Mouse (Mus musculus) myocyte (in vitro differentiated cells): ENCODE results near the gene Smim24. TPM values are rescaled to one million over a fixed set of nuclear protein-coding genes. Genes with fewer than 3 reads are reported as not detected.

Experiments used
- H3K27me3 ChIP-seq: one replicate; pipeline ENCODE4 v1.6.1; 2011; ENCODE audit not compliant: control insufficient read depth, insufficient read depth, insufficient read length
- H3K36me3 ChIP-seq: one replicate; pipeline ENCODE4 v1.6.1; 2011; ENCODE audit not compliant: control insufficient read depth, insufficient read depth
- H3K4me2 ChIP-seq: one replicate; pipeline ENCODE4 v1.6.1; 2011; ENCODE audit warnings: low read depth, control low read depth
- H3K4me3 ChIP-seq: one replicate; pipeline ENCODE4 v1.5.1; 2011; ENCODE audit warnings: mild to moderate bottlenecking, control low read depth, moderate library complexity
- H3K79me2 ChIP-seq: one replicate; pipeline ENCODE4 v1.6.1; 2011; ENCODE audit not compliant: control insufficient read depth, insufficient read depth
- H3ac ChIP-seq: one replicate; pipeline ENCODE4 v1.6.1; 2011; ENCODE audit not compliant: control insufficient read depth, insufficient read length
- CEBPB ChIP-seq: IDR thresholded peaks from 2 replicates; pipeline ENCODE4 v1.6.1; 2011; ENCODE audit warnings: mild to moderate bottlenecking, moderate library complexity; ENCODE audit not compliant: poor library complexity, insufficient read depth, severe bottlenecking
- E2F4 ChIP-seq: IDR thresholded peaks from one replicate; pipeline ENCODE4 v1.6.1; 2011; ENCODE audit warnings: mild to moderate bottlenecking, control low read depth, moderate library complexity; ENCODE audit not compliant: insufficient read depth
- MAX ChIP-seq: IDR thresholded peaks from one replicate; pipeline ENCODE4 v1.6.1; 2011; ENCODE audit warnings: low read depth, mild to moderate bottlenecking, control low read depth
- MYOD1 ChIP-seq, 3 experiments: IDR thresholded peaks; one replicate each; pipeline ENCODE4 v1.6.1; 2011; ENCODE audit warnings: control low read depth in 2 of 3, low read depth in 2 of 3, mild to moderate bottlenecking in 2 of 3, moderate library complexity in 1 of 3; ENCODE audit not compliant: insufficient read length in 2 of 3, control insufficient read depth in 1 of 3
- MYOG ChIP-seq, 3 experiments: IDR thresholded peaks; one replicate each; pipeline ENCODE4 v1.6.1; 2011; ENCODE audit warnings: control low read depth in 2 of 3, low read depth in 2 of 3, mild to moderate bottlenecking in 2 of 3; ENCODE audit not compliant: insufficient read length in 2 of 3, control insufficient read depth in 1 of 3, insufficient read depth in 1 of 3
- POLR2A ChIP-seq: IDR thresholded peaks from one replicate; pipeline ENCODE4 v1.6.1; 2011; ENCODE audit warnings: low read depth, mild to moderate bottlenecking, control low read depth, moderate library complexity; ENCODE audit not compliant: insufficient read length
- POLR2AphosphoS2 ChIP-seq: IDR thresholded peaks from one replicate; pipeline ENCODE4 v1.6.1; 2011; ENCODE audit warnings: low read depth, control low read depth; ENCODE audit not compliant: insufficient read length
- REST ChIP-seq: IDR thresholded peaks from one replicate; pipeline ENCODE4 v1.6.1; 2011; ENCODE audit warnings: mild to moderate bottlenecking, control low read depth, moderate library complexity; ENCODE audit not compliant: insufficient read depth, insufficient read length
- SRF ChIP-seq: IDR thresholded peaks from one replicate; pipeline ENCODE4 v1.6.1; 2011; ENCODE audit warnings: low read depth; ENCODE audit not compliant: control insufficient read depth, insufficient read length
- TCF12 ChIP-seq: IDR thresholded peaks from one replicate; pipeline ENCODE4 v1.6.1; 2011; ENCODE audit warnings: mild to moderate bottlenecking, control low read depth; ENCODE audit not compliant: poor library complexity, insufficient read depth, severe bottlenecking
- TCF3 ChIP-seq: IDR thresholded peaks from one replicate; pipeline ENCODE4 v1.6.1; 2011; ENCODE audit warnings: low read depth, control low read depth; ENCODE audit not compliant: insufficient read length
- USF1 ChIP-seq: IDR thresholded peaks from one replicate; pipeline ENCODE4 v1.6.1; 2011; ENCODE audit warnings: low read depth, mild to moderate bottlenecking, control low read depth, moderate library complexity
- polyA plus RNA-seq: library from polyadenylated mRNA; unstranded; fragments of >200 nt; fragmentation: generic; extraction: Trizol; gene quantifications from one replicate; pipeline ENCODE4 v1.2.1, GENCODE M21; 2012; ENCODE audit warnings: missing spikeins

Smim24 gene
- polyA plus RNA-seq, 1 experiment = 0.30 TPM

DNA sequence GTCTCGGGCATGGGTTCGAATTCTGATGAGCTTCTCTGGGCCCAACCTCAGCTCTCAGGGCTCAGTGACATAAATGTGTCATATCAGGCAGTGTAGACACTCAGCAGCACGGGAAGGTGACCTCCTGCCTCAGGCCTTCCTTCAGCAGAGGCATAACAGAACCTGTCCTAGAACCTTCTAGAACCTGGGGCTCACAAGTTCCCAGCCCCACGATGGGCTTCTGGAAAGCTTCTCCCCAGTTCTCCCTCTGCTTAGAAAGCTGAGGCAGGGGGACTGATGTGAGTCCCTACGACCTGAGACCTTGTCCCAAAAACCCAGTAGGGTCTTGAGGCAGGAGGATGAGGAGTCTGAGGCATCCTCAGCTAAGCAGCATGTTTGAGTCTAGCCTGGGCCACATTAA is 22.3 kb downstream of the Smim24 start:
- Histone ChIP-seq H3K4me3 (no peak overlapping the region), H3K36me3 (peaks cover 5% of the 10 kb centered on the region), H3K4me2 (peak overlapping the region; percentile 61), H3K79me2 (peaks cover 65% of the 10 kb centered on the region), H3ac (no peak overlapping the region), H3K27me3 (no peaks in the 10 kb centered on the region)
- TF ChIP-seq CEBPB (no peak), SRF (no peak), TCF3 (no peak), MYOG (IDR thresholded peaks at IDR 0.05; ENCODE audit: control insufficient read depth in 1 of 3, insufficient read depth in 1 of 3, insufficient read length in 2 of 3, low read depth in 2 of 3) (no peak), TCF12 (no peak), E2F4 (no peak), MAX (no peak), POLR2A (no peak), REST (no peak), MYOD1 (IDR thresholded peaks at IDR 0.05; ENCODE audit: control insufficient read depth in 1 of 3, insufficient read length in 2 of 3, low read depth in 2 of 3) (no peak), USF1 (no peak), POLR2AphosphoS2 (no peak)

DNA sequence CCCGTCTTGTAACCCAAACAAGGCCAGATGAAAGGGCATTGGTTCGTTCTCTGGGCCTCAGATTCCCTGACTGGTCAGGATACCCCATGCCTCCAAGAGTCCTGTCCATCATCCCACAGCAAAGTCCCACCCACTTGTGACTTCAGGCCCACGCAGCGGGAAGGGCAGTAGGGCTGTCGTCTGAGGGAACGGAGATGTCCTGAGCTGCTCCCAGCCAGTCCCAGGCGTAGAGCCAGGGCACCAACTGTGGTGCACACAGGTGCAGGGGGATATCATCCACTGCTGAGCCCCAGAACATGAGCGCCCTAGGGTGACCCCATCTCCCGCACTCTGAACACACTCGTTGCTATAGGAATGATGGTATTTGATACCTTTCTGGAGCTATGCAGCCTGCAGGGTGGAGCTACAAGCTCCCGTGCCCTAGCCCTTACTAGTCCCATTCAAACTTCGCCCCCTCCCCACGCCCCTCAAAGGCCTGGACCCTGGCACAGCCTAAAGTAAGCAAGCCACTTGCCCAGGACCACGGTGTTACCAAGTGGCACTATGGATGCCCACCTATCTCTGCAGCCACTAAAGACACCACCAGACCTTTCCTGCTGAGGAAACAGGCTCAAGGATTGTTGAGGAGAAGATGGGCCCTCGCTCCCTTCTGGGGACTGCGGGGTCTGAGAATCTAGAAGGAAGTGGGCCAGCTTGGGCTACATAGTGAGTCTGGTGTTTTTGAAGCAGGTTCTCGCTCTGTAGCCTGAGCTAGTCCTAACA is 22.9 kb downstream of the Smim24 start:
- H3K4me3 ChIP-seq = no peak overlapping the region

DNA sequence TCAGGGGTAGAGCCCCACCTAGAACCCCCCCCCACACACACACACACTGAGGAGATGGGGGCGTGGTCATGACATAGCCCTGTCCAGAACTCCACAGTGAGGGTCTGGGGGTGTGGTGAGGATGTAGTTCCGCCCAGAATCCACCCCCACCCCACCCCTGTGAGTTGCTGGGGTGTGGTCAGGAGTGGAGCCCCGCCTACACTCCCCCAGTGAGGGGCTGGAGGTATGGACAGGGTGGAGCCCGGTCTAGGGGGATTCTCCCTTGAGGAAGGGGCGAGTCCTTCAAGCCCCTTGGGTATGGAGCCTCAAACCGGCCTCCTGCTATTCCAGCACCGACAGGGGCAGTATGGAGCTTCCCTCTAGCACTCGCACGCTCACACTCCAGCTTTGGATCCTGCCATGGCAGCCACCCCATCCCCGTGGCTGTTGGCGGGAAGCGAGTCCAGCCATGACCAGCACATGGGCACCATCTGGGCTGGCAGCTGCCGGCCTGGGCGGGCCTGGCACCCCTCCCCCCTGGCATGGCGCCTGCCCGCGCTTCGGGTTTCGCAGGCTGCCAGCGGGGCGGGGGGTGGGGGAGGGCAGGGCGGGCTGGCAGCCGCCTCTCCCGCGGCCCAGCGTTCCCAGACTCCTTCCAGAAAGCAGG is 23.9 kb downstream of the Smim24 start:
- H3ac ChIP-seq = no peak overlapping the region
- peaks cover 74% of the 10 kb centered on the region for H3K79me2 ChIP-seq
- H3K27me3 ChIP-seq = no peaks in the 10 kb centered on the region
- peaks cover 5% of the 10 kb centered on the region for H3K36me3 ChIP-seq
- no peak overlapping the region for H3K4me3 ChIP-seq
- H3K4me2 ChIP-seq = peak overlapping the region; percentile 68
- TF ChIP-seq POLR2AphosphoS2 = no peak
- no peak for TF ChIP-seq POLR2A
- peak; percentile 35 for TF ChIP-seq MAX
- TF ChIP-seq MYOD1 (IDR thresholded peaks at IDR 0.05; ENCODE audit: control insufficient read depth in 1 of 3, insufficient read length in 2 of 3, low read depth in 2 of 3) = peak in 1 of 3 experiments; percentile 97
- TF ChIP-seq TCF3 = no peak
- TF ChIP-seq REST = no peak
- peak in 2 of 3 experiments; percentile 77 to 99 for TF ChIP-seq MYOG (IDR thresholded peaks at IDR 0.05; ENCODE audit: control insufficient read depth in 1 of 3, insufficient read depth in 1 of 3, insufficient read length in 2 of 3, low read depth in 2 of 3)
- peak; percentile 94 for TF ChIP-seq TCF12
- peak; percentile 17 for TF ChIP-seq SRF
- no peak for TF ChIP-seq CEBPB
- TF ChIP-seq USF1 = no peak
- TF ChIP-seq E2F4 = peak; percentile 77

More for the DNA sequence above, 22.9 kb downstream of the Smim24 start:
- TF ChIP-seq POLR2AphosphoS2 = no peak
- TF ChIP-seq TCF12 = peak; percentile 47
- TF ChIP-seq TCF3 = no peak
- TF ChIP-seq MYOD1 (IDR thresholded peaks at IDR 0.05; ENCODE audit: control insufficient read depth in 1 of 3, insufficient read length in 2 of 3, low read depth in 2 of 3) = peak in 1 of 3 experiments; percentile 91
- peak in 2 of 3 experiments; percentile 86 to 96 for TF ChIP-seq MYOG (IDR thresholded peaks at IDR 0.05; ENCODE audit: control insufficient read depth in 1 of 3, insufficient read depth in 1 of 3, insufficient read length in 2 of 3, low read depth in 2 of 3)
- Histone ChIP-seq H3K27me3 (no peaks in the 10 kb centered on the region), H3ac (no peak overlapping the region), H3K36me3 (peaks cover 5% of the 10 kb centered on the region), H3K4me2 (peak overlapping the region; percentile 61), H3K79me2 (peaks cover 65% of the 10 kb centered on the region)

- Histone ChIP-seq H3K4me3 (no peak overlapping the region), H3K79me2 (peaks cover 82% of the 10 kb centered on the region), H3ac (no peak overlapping the region), H3K4me2 (peak overlapping the region; percentile 82), H3K36me3 (peaks cover 5% of the 10 kb centered on the region), H3K27me3 (no peaks in the 10 kb centered on the region)
- TF ChIP-seq TCF12 (no peak), TCF3 (no peak), MAX (no peak), REST (no peak), CEBPB (no peak), POLR2AphosphoS2 (no peak), USF1 (no peak), MYOG (IDR thresholded peaks at IDR 0.05; ENCODE audit: control insufficient read depth in 1 of 3, insufficient read depth in 1 of 3, insufficient read length in 2 of 3, low read depth in 2 of 3) (no peak), SRF (no peak), POLR2A (no peak)
Measured at GRCm38 (mm10) chr10:81417227-81418215, 24.7 kb downstream of the Smim24 start.
